Comparison of ENCODE assay signal across 20 mouse cellular contexts in genomic region chr10:117635078-117635771, GRCm38 (mm10). TPM values are rescaled to one million over a fixed set of nuclear protein-coding genes. Genes with fewer than 3 reads are reported as not detected.
DNase-seq lines count a peak whose midpoint lies in the region; TF ChIP-seq lines count a peak whose summit lies in the region.
"Had no signal": no experiment of that assay in that cellular context is flagged by ENCODE, and none has a peak within 500 bp of the region (broad histone marks: within the 10 kb centered on the region; RNA-seq: fewer than 3 reads in every experiment).

No protein-coding gene starts in this region.

- H3K27me3 ChIP-seq in liver, adult 2 months (ENCODE audit: control insufficient read depth, insufficient read depth, low read length) = peaks cover 3% of the 10 kb centered on the region; the same call in 1 of the 2 replicates

- no peak overlapping the region for H3K4me3 ChIP-seq in liver, adult 2 months (ENCODE audit: insufficient read depth, low read depth, low read length)

- no peaks in the 10 kb centered on the region for H3K36me3 ChIP-seq in liver, adult 2 months (ENCODE audit: control insufficient read depth, insufficient read depth, low read length)
- H3K36me3 ChIP-seq: G1E had no signal

- no peaks in the 10 kb centered on the region for H3K79me2 ChIP-seq in liver, adult 2 months (ENCODE audit: control insufficient read depth, insufficient read depth, low read length)

- intact Hi-C loops in heart, postnatal 14 days (cut with DNase I) = no loop called here

- H3K9ac ChIP-seq in liver, adult 2 months (ENCODE audit: low read depth, low read length) = no peak overlapping the region

- peak; percentile 16 for DNase-seq in liver, adult 2 months (ENCODE audit: extremely low read depth, low read depth, low spot score)
- DNase-seq in liver (no peak), 3T3-L1 (ENCODE audit: low read depth, low spot score) (peak; percentile 93), adipocyte (ENCODE audit: low spot score) (peak; percentile 94)
- no peak for DNase-seq in c-Kit-positive CD71-positive TER-119-positive erythroid progenitor cells, embryonic 14.5 days (ENCODE audit: low spot score)
- no peak for DNase-seq in heart, postnatal 14 days
- DNase-seq: adrenal gland, adult 2 months; adrenal gland, adult 8-10 months; adrenal gland, postnatal 10 days; adrenal gland, postnatal 14 days; adrenal gland, postnatal 25 days; adrenal gland, postnatal 36 days; B cell, adult 2 months; cerebellum, adult 11 months; cerebellum, adult 11-12 months; cerebellum, adult 18-20 months; cerebellum, adult 2 months; cerebellum, adult 8-10 months; cerebellum, adult 9-10 months had no signal

- TF ChIP-seq CTCF in liver, adult 2 months (IDR thresholded peaks at IDR 0.05; ENCODE audit: low read depth, low read length) = no peak

- TF ChIP-seq POLR2A in liver, adult 2 months (IDR thresholded peaks at IDR 0.05; ENCODE audit: extremely low read depth, insufficient read depth, low read length) = no peak

- no peak overlapping the region for H3K27ac ChIP-seq in liver, adult 2 months (replicated peaks; ENCODE audit: insufficient read depth, low read depth, low read length)

- no peaks in the 10 kb centered on the region for H3K4me1 ChIP-seq in liver, adult 2 months (ENCODE audit: control insufficient read depth, insufficient read depth, low read length)

- WGBS in liver, adult 2 months = 83% methylated on average over 8 of the region's 8 CpGs

RNA-seq across cellular contexts. Expression of gene Cpm, which starts 5.9 kb away (rescaled TPM):
- total RNA-seq in liver, adult 2 months (2014; rRNA removed) = 1.4 and 1.7 TPM in 2 replicates
- polyA plus RNA-seq in liver, adult 2 months (2012; rRNA removed) = 0.76 and 0.80 TPM in 2 replicates
- 1 to 10 TPM; 5.1 to 5.3 TPM for total RNA-seq in heart, postnatal 14 days (2021)
- polyA plus RNA-seq: G1E had no signal

Comparison
In these comparisons a context has a peak if more than half of its experiments do, and no peak if none do; other contexts are left out.
1. DNase-seq: peak in liver, adult 2 months (single experiment), 3T3-L1 (single experiment) and adipocyte (single experiment); none in liver (single experiment), c-Kit-positive CD71-positive TER-119-positive erythroid progenitor cells, embryonic 14.5 days (single experiment) and heart, postnatal 14 days (0 of 2).